Comparison of ENCODE assay signal across 8 mouse cellular contexts in genomic region chr2:52378448-52378804, GRCm38 (mm10). TPM values are rescaled to one million over a fixed set of nuclear protein-coding genes. Genes with fewer than 3 reads are reported as not detected.
DNase-seq lines count a peak whose midpoint lies in the region; ATAC-seq and TF ChIP-seq lines count a peak whose summit lies in the region.

Gene Neb (minus strand): TSS chr2:52378474.

- H3K27ac ChIP-seq in embryonic facial prominence, embryonic 15.5 days (replicated peaks) = no peak within 1 kb of the TSS
- no peak within 1 kb of the TSS for H3K27ac ChIP-seq in left cerebral cortex, adult 2 months

- H3K4me1 ChIP-seq in lung, adult 2 months (ENCODE audit: control insufficient read depth, insufficient read depth, low read length) = no peaks in the 10 kb centered on the region
- no peaks in the 10 kb centered on the region for H3K4me1 ChIP-seq in embryonic facial prominence, embryonic 15.5 days

- no peaks in the 10 kb centered on the region for H3K9me3 ChIP-seq in embryonic facial prominence, embryonic 15.5 days (replicated peaks)

- WGBS in lung, adult 2 months = 38% methylated on average over 7 of the region's 7 CpGs
- 51% methylated on average over 7 of the region's 7 CpGs for WGBS in embryonic facial prominence, embryonic 15.5 days

- no peak for DNase-seq in lung, adult 2 months
- DNase-seq in lung, postnatal 14 days = no peak
- no peak for DNase-seq in cerebellum, adult 11 months
- no peak for DNase-seq in left cerebral cortex, adult 2 months (ENCODE audit: extremely low spot score in 1 of 2, low spot score in 2 of 2)
- DNase-seq in right cerebral cortex, adult 2 months (ENCODE audit: low spot score in 2 of 2) = no peak

- no peak within 1 kb of the TSS for H3K9ac ChIP-seq in embryonic facial prominence, embryonic 15.5 days

- H3K4me2 ChIP-seq in embryonic facial prominence, embryonic 15.5 days (replicated peaks) = 0 out of 2 replicates have a peak within 1 kb of the TSS, but pooled peaks have one; percentile 8

- no peak for TF ChIP-seq CTCF in lung, adult 2 months (IDR thresholded peaks at IDR 0.05; ENCODE audit: insufficient read depth, low read length)
- TF ChIP-seq CTCF in left cerebral cortex, adult 2 months (IDR thresholded peaks at IDR 0.05) = no peak

- no peaks in the 10 kb centered on the region for H3K27me3 ChIP-seq in embryonic facial prominence, embryonic 15.5 days

- intact Hi-C loops in left cerebral cortex, adult 2 months (cut with DNase I) = no loop called here

- no peaks in the 10 kb centered on the region for H3K36me3 ChIP-seq in embryonic facial prominence, embryonic 15.5 days

- H3K4me3 ChIP-seq in lung, adult 2 months (replicated peaks; ENCODE audit: extremely low read depth, low read depth, low read length) = no peak within 1 kb of the TSS
- 0 out of 2 replicates have a peak within 1 kb of the TSS, but pooled peaks have one; percentile 12 for H3K4me3 ChIP-seq in embryonic facial prominence, embryonic 15.5 days (replicated peaks)
- no peak within 1 kb of the TSS for H3K4me3 ChIP-seq in left cerebral cortex, adult 2 months

- no peak for TF ChIP-seq POLR2A in lung, adult 2 months (IDR thresholded peaks at IDR 0.05; ENCODE audit: borderline replicate concordance, extremely low read depth, low read depth, low read length)

- ATAC-seq in embryonic facial prominence, embryonic 15.5 days (ENCODE audit: insufficient number of reproducible peaks, low FRiP score, low TSS enrichment, low read depth) = peak; percentile 70; the same call in 1 of the 2 replicates
- peak; percentile 56 for ATAC-seq in inflammation-experienced regulatory T-cells, adult 6 months
- ATAC-seq in megakaryocyte progenitor cell, adult 5-6 weeks (replicated peaks; ENCODE audit: poor library complexity) = peak; percentile 83

RNA-seq across cellular contexts. Expression of gene Neb, which starts in this region (rescaled TPM):
- polyA plus RNA-seq in lung, adult 2 months (2012; rRNA removed) = 0.34 and 15.0 TPM in 2 replicates
- polyA plus RNA-seq in embryonic facial prominence, embryonic 15.5 days (2015; fragmentation: Nextera tagmentation; extraction: Ambion mirVana) = 109 and 159 TPM in 2 replicates
- 10 to 100 TPM; 12.6 to 22.0 (median 14.4) TPM for polyA plus RNA-seq in inflammation-experienced regulatory T-cells, adult 6 months (2017; shearing (Covaris generic))
- total RNA-seq in megakaryocyte progenitor cell, adult 5-6 weeks (2015) = 0.02 TPM in 1 of 2 replicates, not detected in the other
- 0.29 and 1.0 TPM in 2 replicates for total RNA-seq in megakaryocyte progenitor cell, adult 5-6 weeks (2017)
- 1 to 10 TPM; 1.2 to 1.5 TPM for total RNA-seq in left cerebral cortex, adult 2 months (2021)
